Mouse (Mus musculus) midbrain, embryonic 14.5 days (tissue): ENCODE measurements around the gene Wfdc3. TPM values are rescaled to one million over a fixed set of nuclear protein-coding genes. Genes with fewer than 3 reads are reported as not detected.

ENCODE experiments used
- polyA plus RNA-seq: library from polyadenylated mRNA; unstranded; fragments of >200 nt; fragmentation: Nextera tagmentation; extraction: Ambion mirVana; gene quantifications from 2 replicates; pipeline ENCODE4 v1.2.1, GENCODE M21; 2014

Wfdc3 gene
- polyA plus RNA-seq, 1 experiment from 2014 or later: 1.1 TPM

Other genes with a start within 250 kb of the Wfdc3 start
- gene Pigt, start 248.4 kb downstream of the Wfdc3 start, polyA plus RNA-seq: 98.9 and 115 TPM in 2 replicates
- gene Wfdc2, start 183.5 kb downstream of the Wfdc3 start, polyA plus RNA-seq: 0.61 and 1.2 TPM in 2 replicates
- not detected in 2 replicates for gene Spint3, start 172.5 kb downstream of the Wfdc3 start, polyA plus RNA-seq
- gene Wfdc6a, start 160.5 kb downstream of the Wfdc3 start, polyA plus RNA-seq: not detected in 2 replicates
- gene Eppin, start 152.3 kb downstream of the Wfdc3 start, polyA plus RNA-seq: not detected in 2 replicates
- gene Wfdc6b, start 132.4 kb downstream of the Wfdc3 start, polyA plus RNA-seq: not detected in 2 replicates
- not detected in 2 replicates for gene Wfdc8, start 132.3 kb downstream of the Wfdc3 start, polyA plus RNA-seq
- not detected in 2 replicates for gene Wfdc16, start 107.1 kb downstream of the Wfdc3 start, polyA plus RNA-seq
- not detected in 2 replicates for gene Wfdc10, start 89.9 kb downstream of the Wfdc3 start, polyA plus RNA-seq
- not detected in 2 replicates for gene Wfdc9, start 89.3 kb downstream of the Wfdc3 start, polyA plus RNA-seq
- gene Wfdc11, start 71.8 kb downstream of the Wfdc3 start, polyA plus RNA-seq: not detected in 2 replicates
- gene Wfdc13, start 60.8 kb downstream of the Wfdc3 start, polyA plus RNA-seq: not detected in 2 replicates
- gene Spint4, start 47.4 kb downstream of the Wfdc3 start, polyA plus RNA-seq: not detected in 2 replicates
- gene Spint5, start 30.6 kb downstream of the Wfdc3 start, polyA plus RNA-seq: not detected in 2 replicates
- gene Dnttip1, start 52 bp upstream of the Wfdc3 start, polyA plus RNA-seq: 49.1 and 55.0 TPM in 2 replicates
- 45.9 and 85.7 TPM in 2 replicates for gene Ube2c, start 24.0 kb upstream of the Wfdc3 start, polyA plus RNA-seq
- not detected in 2 replicates for gene Tnnc2, start 34.0 kb upstream of the Wfdc3 start, polyA plus RNA-seq
- gene Snx21, start 39.9 kb upstream of the Wfdc3 start, polyA plus RNA-seq: 22.1 and 34.5 TPM in 2 replicates
- 17.1 and 18.5 TPM in 2 replicates for gene Acot8, start 59.0 kb upstream of the Wfdc3 start, polyA plus RNA-seq
- 14.7 and 15.6 TPM in 2 replicates for gene Zswim3, start 59.2 kb upstream of the Wfdc3 start, polyA plus RNA-seq
- gene Zswim1, start 76.8 kb upstream of the Wfdc3 start, polyA plus RNA-seq: 27.8 and 30.5 TPM in 2 replicates
- gene Spata25, start 82.6 kb upstream of the Wfdc3 start, polyA plus RNA-seq: 0.29 TPM in 1 of 2 replicates, not detected in the other
- 77.1 and 88.2 TPM in 2 replicates for gene Ctsa, start 86.9 kb upstream of the Wfdc3 start, polyA plus RNA-seq
- gene Neurl2, start 87.5 kb upstream of the Wfdc3 start, polyA plus RNA-seq: 5.1 and 6.9 TPM in 2 replicates
- gene Pltp, start 111.8 kb upstream of the Wfdc3 start, polyA plus RNA-seq: 29.8 and 91.1 TPM in 2 replicates
- 92.8 and 99.5 TPM in 2 replicates for gene Pcif1, start 133.4 kb upstream of the Wfdc3 start, polyA plus RNA-seq
- 13.9 and 15.5 TPM in 2 replicates for gene Zfp335, start 165.8 kb upstream of the Wfdc3 start, polyA plus RNA-seq
- 29.7 and 29.9 TPM in 2 replicates for gene Mmp9, start 194.8 kb upstream of the Wfdc3 start, polyA plus RNA-seq
- 53.8 and 63.0 TPM in 2 replicates for gene Slc12a5, start 214.9 kb upstream of the Wfdc3 start, polyA plus RNA-seq